Mouse (Mus musculus) liver, postnatal 0 days (tissue): ENCODE results near the gene Mpig6b. TPM values are rescaled to one million over a fixed set of nuclear protein-coding genes. Genes with fewer than 3 reads are reported as not detected.
A peak's percentile ranks its signal among the peaks of the same experiment; 100 is the strongest.

Source experiments
- ATAC-seq: fragments of 200-750 bp; cut with Nextera tagmentation; 2 replicates; pipeline ENCODE4 v1.8.0; 2017; ENCODE audit warnings: mild to moderate bottlenecking, moderate library complexity
- DNase-seq: peaks from one replicate; pipeline ENCODE4 v3.0.0-alpha.2; 2016
- H3K27ac ChIP-seq: fragments of 300-500 bp; sonication (generic); 2 replicates; pipeline ENCODE4 v1.5.1; 2014; ENCODE audit warnings: antibody characterized with exemption, moderate library complexity, mild to moderate bottlenecking, low read depth
- H3K27me3 ChIP-seq: fragments of 300-500 bp; sonication (generic); 2 replicates; pipeline ENCODE4 v1.6.1; 2014; ENCODE audit warnings: low read length, control low read depth, mixed read lengths; ENCODE audit not compliant: insufficient read depth
- H3K36me3 ChIP-seq: fragments of 300-500 bp; sonication (generic); replicated peaks from 2 replicates; pipeline ENCODE4 v1.6.1; 2014; ENCODE audit warnings: mild to moderate bottlenecking, control low read depth, low read length, moderate library complexity, mixed read lengths; ENCODE audit not compliant: insufficient read depth
- H3K4me1 ChIP-seq: fragments of 300-500 bp; sonication (generic); 2 replicates; pipeline ENCODE4 v1.6.1; 2014; ENCODE audit warnings: antibody characterized with exemption, mild to moderate bottlenecking, control low read depth; ENCODE audit not compliant: insufficient read depth
- H3K4me2 ChIP-seq: fragments of 300-500 bp; sonication (generic); 2 replicates; pipeline ENCODE4 v1.6.1; 2014; ENCODE audit warnings: low read depth, mild to moderate bottlenecking, low read length, moderate library complexity, mixed read lengths
- H3K4me3 ChIP-seq: fragments of 300-500 bp; sonication (generic); 2 replicates; pipeline ENCODE4 v1.5.1; 2014; ENCODE audit warnings: low read depth, low read length
- H3K9ac ChIP-seq: fragments of 300-500 bp; sonication (generic); replicated peaks from 2 replicates; pipeline ENCODE4 v1.6.1; 2014; ENCODE audit warnings: mild to moderate bottlenecking, moderate library complexity
- H3K9me3 ChIP-seq: fragments of 300-500 bp; sonication (generic); 2 replicates; pipeline ENCODE4 v1.6.1; 2016; ENCODE audit warnings: mild to moderate bottlenecking, control low read depth, low read length, mixed read lengths
- CTCF ChIP-seq: sonication (generic); IDR thresholded peaks from 2 replicates; pipeline ENCODE4 v1.5.1; 2016; ENCODE audit warnings: antibody characterized with exemption, low read depth
- EP300 ChIP-seq: IDR thresholded peaks from 2 replicates; pipeline ENCODE4 v1.6.1; 2016; ENCODE audit warnings: antibody characterized with exemption, low read depth, mild to moderate bottlenecking
- WGBS: fragments of 180-500 bp; shearing (Covaris S2); extraction: QIAGEN DNeasy Blood & Tissue Kit; methylation state at CpG from one replicate; pipeline ENCODE4 v1.1.7; 2014; ENCODE audit not compliant: insufficient replicate concordance; 5-methylcytosine and 5-hydroxymethylcytosine counted together
- polyA plus RNA-seq: library from polyadenylated mRNA; unstranded; fragments of >200 nt; fragmentation: Nextera tagmentation; extraction: Ambion mirVana; gene quantifications from 2 replicates; pipeline ENCODE4 v1.2.1, GENCODE M21; 2015

Gene Mpig6b
- polyA plus RNA-seq, 1 experiment from 2014 or later = 6.5 TPM

DNA sequence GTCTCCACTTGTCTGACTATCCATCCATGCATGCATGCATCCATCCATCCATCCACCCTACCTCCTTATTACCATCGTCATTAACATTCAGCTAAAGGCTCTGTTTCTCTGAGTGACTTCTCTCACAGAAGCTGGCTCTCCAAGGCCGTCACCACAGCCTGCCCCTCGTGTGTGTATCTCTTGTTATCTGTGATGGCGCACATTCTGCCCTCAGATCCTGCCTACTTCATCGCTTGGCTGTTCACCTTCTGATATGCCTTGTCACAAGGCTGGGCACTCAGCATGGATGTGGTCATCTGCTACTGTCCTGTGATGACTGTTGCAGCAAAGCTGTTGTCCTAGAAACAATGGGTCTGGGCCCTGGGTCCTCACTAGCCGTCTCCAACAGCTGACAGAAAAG lies 38.8 kb upstream of the Mpig6b start:
- no peak for TF ChIP-seq CTCF
- TF ChIP-seq EP300 = peak; percentile 93
- H3K27ac ChIP-seq = peak overlapping the region; percentile 48
- DNase-seq = no peak
- no peak overlapping the region; the same call in 1 of the 2 replicates for H3K9ac ChIP-seq
- H3K4me1 ChIP-seq = peaks cover 38% of the 10 kb centered on the region
- WGBS = 52% methylated on average over 6 of the region's 6 CpGs
- H3K4me2 ChIP-seq = peak overlapping the region; percentile 42; the same call in 1 of the 2 replicates
- no peak overlapping the region for H3K4me3 ChIP-seq
- H3K27me3 ChIP-seq = no peaks in the 10 kb centered on the region
- peaks cover 25% of the 10 kb centered on the region for H3K36me3 ChIP-seq
- no peaks in the 10 kb centered on the region for H3K9me3 ChIP-seq
- ATAC-seq = peak; percentile 85

DNA sequence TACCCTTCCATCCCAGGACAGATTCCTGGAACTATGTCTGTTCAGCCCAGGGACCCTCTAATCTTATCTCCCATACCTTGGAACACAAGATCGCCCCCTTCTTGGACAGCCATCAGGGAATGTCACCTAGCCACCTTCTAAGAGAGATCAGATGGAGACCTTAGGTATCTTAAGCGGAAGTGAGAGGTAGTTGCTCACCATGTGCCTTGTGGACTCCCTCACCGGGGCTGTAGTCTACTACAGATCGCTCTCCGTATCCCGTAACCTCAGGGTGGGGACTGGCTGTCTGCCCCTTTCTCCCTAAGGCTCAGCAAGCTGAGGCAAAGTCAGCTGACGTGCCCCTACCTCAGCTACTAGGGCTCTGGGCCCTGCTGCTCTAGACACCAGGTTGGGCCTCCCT lies 38.1 kb upstream of the Mpig6b start:
- Histone ChIP-seq H3K4me1 (peaks cover 38% of the 10 kb centered on the region), H3K9ac (peak overlapping the region; percentile 26; the same call in 1 of the 2 replicates), H3K4me2 (peak overlapping the region; percentile 42; the same call in 1 of the 2 replicates), H3K4me3 (no peak overlapping the region), H3K36me3 (peaks cover 29% of the 10 kb centered on the region), H3K27ac (peak overlapping the region; percentile 48), H3K9me3 (no peaks in the 10 kb centered on the region), H3K27me3 (no peaks in the 10 kb centered on the region)
- DNase-seq = no peak
- WGBS = 68% methylated on average over 7 of the region's 7 CpGs
- TF ChIP-seq EP300 = no peak
- TF ChIP-seq CTCF = no peak
- no peak for ATAC-seq

DNA sequence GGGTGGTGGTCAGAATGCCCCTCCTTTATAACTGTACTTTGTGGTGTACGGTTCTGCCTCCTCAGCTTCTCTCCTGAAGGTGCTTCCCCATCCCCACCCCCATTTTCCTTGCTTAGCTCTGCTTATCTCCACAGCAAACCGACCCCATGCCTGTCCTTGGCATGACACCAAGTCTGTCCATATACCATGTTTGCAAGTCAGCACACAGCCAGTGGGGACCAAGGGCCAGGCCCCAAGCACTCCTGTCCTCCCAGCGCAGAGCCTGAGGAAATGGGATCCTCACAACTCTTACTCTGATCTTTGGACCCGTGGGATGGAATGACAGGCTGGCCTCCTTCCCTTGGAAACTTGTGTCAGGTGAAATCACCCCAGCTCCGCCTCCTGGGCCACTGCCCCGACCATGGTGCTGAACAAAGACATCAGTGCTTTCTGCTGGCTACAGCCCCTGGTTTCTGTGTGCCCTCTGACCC lies 37.3 kb upstream of the Mpig6b start:
- peaks cover 37% of the 10 kb centered on the region for H3K36me3 ChIP-seq
- DNase-seq = peak; percentile 44
- no peaks in the 10 kb centered on the region for H3K9me3 ChIP-seq
- TF ChIP-seq EP300 (peak; percentile 62), CTCF (no peak)
- H3K27me3 ChIP-seq = no peaks in the 10 kb centered on the region
- ATAC-seq = peak; percentile 22
- H3K9ac ChIP-seq = peak overlapping the region; percentile 26; the same call in 1 of the 2 replicates
- 0 out of 2 replicates have a peak overlapping the region, but pooled peaks have one; percentile 42 for H3K4me2 ChIP-seq
- 37% methylated on average over 6 of the region's 6 CpGs for WGBS
- H3K27ac ChIP-seq = peak overlapping the region; percentile 48; the same call in 1 of the 2 replicates
- H3K4me3 ChIP-seq = no peak overlapping the region
- peaks cover 38% of the 10 kb centered on the region for H3K4me1 ChIP-seq

DNA sequence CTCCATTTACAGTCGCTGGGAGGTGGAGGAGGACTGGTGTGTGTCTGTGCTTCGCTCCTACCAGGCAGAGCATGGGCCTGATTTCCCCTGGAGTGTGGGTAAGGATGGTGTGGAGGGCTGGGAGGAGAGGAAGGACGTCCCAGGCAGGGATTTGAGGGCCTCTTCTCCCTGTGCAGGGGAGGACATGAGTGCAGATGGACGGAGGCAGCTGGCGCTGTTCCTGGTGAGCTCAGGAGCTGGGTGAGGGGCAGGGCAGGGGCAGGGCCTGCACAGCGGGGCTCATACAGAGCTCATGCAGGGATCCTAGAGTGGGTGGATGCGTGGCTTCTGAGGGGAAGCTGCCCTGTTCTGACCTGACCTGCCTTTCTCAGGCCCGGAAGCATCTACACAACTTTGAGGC lies 36.3 kb upstream of the Mpig6b start:
- Histone ChIP-seq H3K9me3 (no peaks in the 10 kb centered on the region), H3K27ac (no peak overlapping the region), H3K36me3 (peaks cover 43% of the 10 kb centered on the region), H3K4me2 (no peak overlapping the region), H3K4me3 (no peak overlapping the region), H3K9ac (peak overlapping the region; percentile 34; the same call in 1 of the 2 replicates), H3K27me3 (no peaks in the 10 kb centered on the region), H3K4me1 (peaks cover 38% of the 10 kb centered on the region)
- ATAC-seq (no peak), DNase-seq (no peak)
- no peak for TF ChIP-seq CTCF
- TF ChIP-seq EP300 = no peak
- WGBS = 77% methylated on average over 8 of the region's 8 CpGs

DNA sequence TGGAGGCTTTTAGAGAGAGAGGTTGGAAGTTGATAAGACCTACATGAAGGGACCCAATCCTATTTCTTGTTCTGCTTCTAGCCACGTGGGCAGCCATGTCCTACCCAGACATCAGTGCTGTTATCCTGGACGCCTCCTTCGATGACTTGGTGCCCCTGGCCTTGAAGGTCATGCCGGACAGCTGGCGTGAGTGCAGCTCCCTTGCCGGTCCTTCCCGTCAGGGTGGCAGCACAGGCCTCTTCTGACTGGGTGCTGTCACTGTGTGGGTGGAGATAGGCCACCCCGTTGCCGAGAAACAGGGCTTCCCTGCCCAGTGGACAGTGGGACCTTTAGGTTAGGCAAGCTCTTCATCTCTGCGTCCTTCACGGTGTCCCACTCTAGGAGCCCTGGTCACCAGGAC lies 35.2 kb upstream of the Mpig6b start:
- no peak overlapping the region for H3K27ac ChIP-seq
- H3K9ac ChIP-seq = no peak overlapping the region
- H3K4me1 ChIP-seq = peaks cover 37% of the 10 kb centered on the region
- WGBS = 83% methylated on average over 11 of the region's 11 CpGs
- ATAC-seq (no peak), DNase-seq (no peak)
- no peak overlapping the region for H3K4me2 ChIP-seq
- no peak for TF ChIP-seq CTCF
- TF ChIP-seq EP300 = no peak
- H3K4me3 ChIP-seq = no peak overlapping the region
- H3K9me3 ChIP-seq = no peaks in the 10 kb centered on the region
- H3K27me3 ChIP-seq = no peaks in the 10 kb centered on the region
- H3K36me3 ChIP-seq = peaks cover 54% of the 10 kb centered on the region

DNA sequence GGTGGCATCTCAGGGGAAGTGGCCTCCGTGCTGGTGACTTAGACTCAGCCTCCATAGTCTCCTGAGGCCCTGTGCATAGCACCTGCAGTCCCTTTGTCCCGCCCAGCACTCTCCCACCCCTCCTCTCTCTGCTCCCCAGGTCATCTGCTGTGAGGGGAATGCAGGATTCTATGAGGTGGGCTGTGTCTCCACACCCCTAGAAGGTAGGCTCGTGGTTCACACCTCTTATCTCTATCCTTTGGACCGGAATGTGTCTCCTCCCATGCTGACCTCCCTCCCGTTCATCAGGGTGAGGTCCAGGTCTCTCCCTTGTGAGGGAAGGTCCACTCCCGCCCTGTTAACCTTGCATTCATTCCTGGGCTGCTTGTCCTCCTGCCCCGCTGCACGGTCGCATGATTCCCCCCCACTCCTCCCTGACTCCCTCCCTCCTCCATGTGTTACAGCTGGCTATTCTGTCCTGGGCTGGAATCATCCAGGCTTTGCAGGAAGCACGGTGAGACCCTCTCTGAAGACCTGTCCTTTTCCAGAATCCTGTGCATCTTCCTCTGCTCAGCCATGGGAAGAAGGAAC lies 34.3 kb upstream of the Mpig6b start:
- H3K4me3 ChIP-seq = no peak overlapping the region
- TF ChIP-seq EP300 (no peak), CTCF (no peak)
- H3K9ac ChIP-seq = no peak overlapping the region
- peaks cover 57% of the 10 kb centered on the region for H3K36me3 ChIP-seq
- ATAC-seq (no peak), DNase-seq (no peak)
- H3K9me3 ChIP-seq = no peaks in the 10 kb centered on the region
- H3K4me1 ChIP-seq = peaks cover 28% of the 10 kb centered on the region
- H3K27ac ChIP-seq = no peak overlapping the region
- H3K4me2 ChIP-seq = no peak overlapping the region
- 65% methylated on average over 10 of the region's 10 CpGs for WGBS
- H3K27me3 ChIP-seq = no peaks in the 10 kb centered on the region
